Mouse (Mus musculus): ENCODE measurements around the gene Rnf43. TPM values are rescaled to one million over a fixed set of nuclear protein-coding genes. Genes with fewer than 3 reads are reported as not detected.
A peak's percentile ranks its signal among the peaks of the same experiment; 100 is the strongest.

The Rnf43 gene
- under 1 TPM in 1 of 2 experiments, not detected in 1; 0.40 TPM for total RNA-seq (2021)
- long read RNA-seq, experiment 1, partial matches to known transcripts, result 0 of 1 reads
- long read RNA-seq, experiment 1, other reads (novel, unspliced or antisense), result 1 of 1 reads
- long read RNA-seq, experiment 2, result 0 reads

DNA sequence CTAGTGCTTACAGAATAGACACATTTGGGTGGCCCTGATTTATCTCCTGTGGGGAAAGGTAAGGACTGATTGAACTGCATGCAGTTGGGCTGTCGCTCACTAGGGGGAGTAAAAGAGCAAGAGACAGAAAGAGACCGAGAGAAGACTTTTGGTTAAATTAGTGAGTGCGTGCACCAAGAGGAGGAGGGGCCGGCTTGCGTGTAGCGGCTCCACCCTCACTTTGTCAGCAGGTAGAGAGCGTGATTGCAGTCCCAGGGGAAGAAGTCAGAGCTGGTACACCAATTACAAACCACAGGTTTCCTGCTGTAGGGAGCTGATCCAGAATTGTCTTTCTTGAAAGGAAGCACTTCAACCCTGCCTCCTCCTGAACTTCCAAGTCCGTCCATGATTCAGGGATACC, at the start of gene Rnf43:
TSS of gene Rnf43 (plus strand) at position 316 of the 400 bp plus-strand sequence.
- peak; percentile 51 for DNase-seq

- no peak for DNase-seq
Observed at GRCm38 (mm10) chr11:87613972-87614371, 48.5 kb upstream of the Rnf43 start.

GRCm38 (mm10) chr11:87615551-87615950, 47.0 kb upstream of the Rnf43 start:
- no peak for DNase-seq

DNA sequence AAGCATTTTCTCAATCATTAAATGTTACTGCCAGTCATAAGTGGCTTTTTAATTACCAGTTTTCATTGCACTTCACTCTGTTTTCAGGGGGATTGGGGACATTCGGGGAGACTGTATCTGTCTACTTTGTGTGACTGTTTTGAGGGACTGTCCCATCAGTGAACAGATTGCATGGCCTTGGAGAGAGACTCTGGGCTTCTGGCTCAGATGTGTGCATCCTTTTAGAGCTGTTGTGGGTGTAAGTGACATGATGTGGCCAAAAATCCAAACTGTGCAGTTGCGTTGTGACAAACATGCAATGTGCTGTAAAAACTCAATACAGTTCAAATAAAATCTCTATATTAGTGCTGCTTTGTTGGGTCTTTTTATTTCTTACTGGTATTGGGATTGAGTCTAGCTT, 46.6 kb upstream of the Rnf43 start:
- no peak for DNase-seq

GRCm38 (mm10) chr11:87616790-87617474, 45.6 kb upstream of the Rnf43 start, which contains the start of gene Hsf5:
Gene Hsf5 (plus strand): TSS chr11:87617164.
- no peak for DNase-seq

- DNase-seq, result no peak
Observed at GRCm38 (mm10) chr11:87617606-87618005, 44.9 kb upstream of the Rnf43 start.

- no peak for DNase-seq
Observed at GRCm38 (mm10) chr11:87623160-87623559, 39.4 kb upstream of the Rnf43 start.

DNA sequence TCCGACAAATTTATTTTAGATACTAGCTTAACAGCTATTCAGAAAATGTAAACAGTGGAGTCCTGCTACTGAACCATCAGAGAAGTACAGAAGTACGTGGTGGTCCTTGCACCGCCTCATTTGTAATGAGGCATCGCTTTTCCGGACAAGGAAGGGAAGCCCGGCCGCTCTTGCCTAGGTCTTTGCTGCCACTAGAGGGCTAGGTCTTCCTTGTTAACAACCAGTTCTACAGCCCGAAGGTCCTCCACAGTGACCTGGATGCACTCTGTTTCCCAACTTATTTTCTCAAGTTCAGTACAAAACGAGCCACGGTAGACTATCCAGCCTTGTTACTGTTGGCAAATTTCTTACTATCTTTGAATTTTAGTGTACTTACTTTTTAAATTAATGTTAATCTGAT, 32.7 kb upstream of the Rnf43 start:
- no peak for DNase-seq

DNA sequence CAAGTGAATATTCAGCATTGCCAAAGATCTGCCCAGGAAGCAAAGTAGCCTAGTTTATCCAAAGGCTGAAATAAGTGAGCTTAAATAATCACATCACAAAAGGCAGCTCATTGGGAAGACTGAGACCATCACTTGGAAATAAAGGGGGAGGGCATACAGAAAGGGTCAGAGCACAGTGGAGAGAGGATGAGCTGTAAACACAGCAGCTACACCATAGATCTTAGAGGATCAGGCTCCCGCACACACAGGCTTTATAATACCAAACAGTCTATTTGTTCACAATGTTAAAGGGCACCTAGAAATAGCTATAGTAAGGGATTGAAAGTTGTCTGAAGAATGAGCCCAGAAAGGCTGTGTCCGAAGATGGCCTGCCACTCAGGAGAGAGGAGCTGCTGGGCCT, 23.7 kb upstream of the Rnf43 start:
- no peak for DNase-seq

DNA sequence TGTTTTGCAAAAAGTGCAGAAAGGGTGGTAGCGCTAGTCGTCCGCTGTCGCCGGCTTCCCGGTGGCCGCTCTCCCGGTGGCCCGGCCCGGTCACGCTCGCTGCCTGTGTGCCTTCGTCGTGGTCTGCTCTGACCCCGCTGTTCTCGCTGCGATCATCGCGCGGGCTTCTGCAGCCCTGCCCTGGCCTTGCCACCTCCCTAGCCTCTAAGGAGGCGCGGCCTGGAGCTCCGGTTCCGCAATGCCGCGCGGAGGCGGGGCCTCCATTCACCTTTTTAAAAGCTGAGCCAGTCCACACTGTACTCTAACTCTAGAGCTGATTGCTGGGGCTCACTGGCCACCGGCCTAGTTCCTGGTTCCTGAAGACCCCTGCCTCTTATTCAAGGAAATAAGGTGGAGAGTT, 23.3 kb upstream of the Rnf43 start:
- DNase-seq, result peak; percentile 31

- DNase-seq, result no peak
Observed at GRCm38 (mm10) chr11:87642865-87643264, 19.7 kb upstream of the Rnf43 start.

- DNase-seq, result no peak
Observed at GRCm38 (mm10) chr11:87654693-87655092, 7.8 kb upstream of the Rnf43 start.

GRCm38 (mm10) chr11:87659216-87659615, 3.3 kb upstream of the Rnf43 start:
- DNase-seq, result no peak

GRCm38 (mm10) chr11:87662822-87663221, 300 bp downstream of the Rnf43 start:
- DNase-seq, result no peak

DNA sequence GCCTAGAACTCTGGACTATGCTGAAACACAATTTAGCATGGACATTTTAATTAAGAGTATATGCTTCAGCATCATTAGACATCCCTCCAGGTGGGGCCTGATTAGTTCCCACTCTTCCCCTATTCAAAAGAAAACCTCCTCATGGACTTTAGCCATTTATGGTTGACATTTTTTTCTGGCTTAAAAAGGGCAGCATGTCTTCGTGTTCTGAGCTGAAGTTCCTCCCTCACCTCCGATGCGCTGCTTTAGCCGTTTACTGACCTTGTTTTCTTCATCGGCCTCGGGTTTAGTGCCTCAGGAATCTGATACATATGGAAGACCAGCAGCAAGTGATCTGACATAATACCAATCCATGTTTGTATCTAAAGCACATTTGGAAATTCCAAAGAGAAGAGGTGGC, 1.4 kb downstream of the Rnf43 start:
- DNase-seq, result no peak

DNA sequence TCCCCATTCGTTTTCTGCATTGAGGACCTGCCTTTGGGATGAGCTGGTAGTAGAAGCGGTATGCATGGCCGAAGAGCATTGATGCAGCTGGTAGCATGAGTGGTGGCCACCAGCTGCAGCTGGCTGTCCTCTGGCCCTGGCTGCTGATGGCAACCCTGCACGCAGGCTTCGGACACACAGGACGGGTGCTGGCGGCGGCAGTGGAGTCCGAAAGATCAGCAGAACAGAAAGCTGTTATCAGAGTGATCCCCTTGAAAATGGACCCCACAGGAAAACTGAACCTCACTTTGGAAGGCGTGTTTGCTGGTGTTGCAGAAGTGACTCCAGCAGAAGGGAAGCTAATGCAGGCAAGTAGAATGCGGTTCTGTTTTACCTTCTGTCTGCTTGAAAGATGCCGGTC, 2.0 kb downstream of the Rnf43 start:
- DNase-seq, result no peak

GRCm38 (mm10) chr11:87665224-87665623, 2.7 kb downstream of the Rnf43 start:
- no peak for DNase-seq

GRCm38 (mm10) chr11:87665658-87666057, 3.1 kb downstream of the Rnf43 start:
- no peak for DNase-seq

- no peak for DNase-seq
Observed at GRCm38 (mm10) chr11:87666256-87667035, 3.9 kb downstream of the Rnf43 start.

- DNase-seq, result no peak
Observed at GRCm38 (mm10) chr11:87667107-87668090, 4.9 kb downstream of the Rnf43 start.

GRCm38 (mm10) chr11:87673282-87673681, 10.8 kb downstream of the Rnf43 start:
- no peak for DNase-seq

DNA sequence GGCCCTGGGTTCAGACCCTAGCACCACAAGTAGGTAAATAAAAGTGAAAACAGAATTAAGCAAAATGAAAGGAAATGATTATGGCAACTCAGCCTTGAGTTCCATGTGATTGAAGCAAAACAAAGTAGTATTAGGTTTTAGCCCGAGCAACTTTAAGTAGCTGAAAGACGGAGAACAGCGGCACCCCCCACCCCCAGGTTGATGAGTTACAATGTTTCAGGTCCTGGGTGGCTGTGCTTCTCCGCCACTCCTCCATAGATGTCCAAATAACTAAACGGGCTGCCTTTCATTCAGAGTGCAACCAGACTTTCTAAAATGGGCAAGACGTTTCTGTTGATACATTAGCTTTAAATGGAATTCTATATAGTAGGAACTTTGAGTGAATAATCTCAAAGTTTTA, 13.1 kb downstream of the Rnf43 start:
- no peak for DNase-seq
